Mouse (Mus musculus) fat pad, adult 2 months (tissue): ENCODE measurements around the gene Son.
"Not testable (repeated sequence)": the region's sequence is repeated elsewhere in the genome, so short reads cannot be mapped to it uniquely, and the experiment has no call there.

Experiments
- DNase-seq: peaks from one replicate; pipeline ENCODE4 v3.0.0-alpha.2; 2011; ENCODE audit warnings: low read depth, low spot score; ENCODE audit errors: extremely low read depth

The Son gene

GRCm38 (mm10) chr16:91633641-91634040 is 13.7 kb upstream of the Son start:
- no peak for DNase-seq

- no peak for DNase-seq
Measured at GRCm38 (mm10) chr16:91639161-91639560, 8.1 kb upstream of the Son start.

- peak; percentile 63 for DNase-seq
Measured at GRCm38 (mm10) chr16:91639636-91640035, 7.7 kb upstream of the Son start.

- no peak for DNase-seq
Measured at GRCm38 (mm10) chr16:91640171-91640570, 7.1 kb upstream of the Son start.

GRCm38 (mm10) chr16:91644901-91645300 is 2.4 kb upstream of the Son start:
- DNase-seq, result no peak

GRCm38 (mm10) chr16:91645420-91645819 is 1.9 kb upstream of the Son start:
- DNase-seq, result not testable (repeated sequence)

GRCm38 (mm10) chr16:91645995-91646602 is 1.2 kb upstream of the Son start:
- no peak for DNase-seq

- no peak for DNase-seq
Measured at GRCm38 (mm10) chr16:91646681-91647419, 456 bp upstream of the Son start, which contains the start of gene Gart. Gart (minus strand) TSS chr16:91646952.

- no peak for DNase-seq
Measured at GRCm38 (mm10) chr16:91648220-91648550, 879 bp downstream of the Son start.

GRCm38 (mm10) chr16:91649246-91649645 is 1.9 kb downstream of the Son start:
- DNase-seq, result no peak

- DNase-seq, result no peak
Measured at GRCm38 (mm10) chr16:91649781-91650180, 2.5 kb downstream of the Son start.

GRCm38 (mm10) chr16:91652191-91652590 is 4.9 kb downstream of the Son start:
- DNase-seq, result no peak

GRCm38 (mm10) chr16:91655285-91655684 is 8.0 kb downstream of the Son start:
- DNase-seq, result no peak

- no peak for DNase-seq
Measured at GRCm38 (mm10) chr16:91657285-91657684, 10.0 kb downstream of the Son start.

GRCm38 (mm10) chr16:91658471-91658870 is 11.2 kb downstream of the Son start:
- no peak for DNase-seq

- DNase-seq, result no peak
Measured at GRCm38 (mm10) chr16:91659798-91660197, 12.5 kb downstream of the Son start.

GRCm38 (mm10) chr16:91661397-91661796 is 14.1 kb downstream of the Son start:
- no peak for DNase-seq

- no peak for DNase-seq
Measured at GRCm38 (mm10) chr16:91662336-91662735, 15.0 kb downstream of the Son start.

- DNase-seq, result no peak
Measured at GRCm38 (mm10) chr16:91663795-91664194, 16.5 kb downstream of the Son start.

- no peak for DNase-seq
Measured at GRCm38 (mm10) chr16:91674500-91674899, 27.2 kb downstream of the Son start.

- peak; percentile 52 for DNase-seq
Measured at GRCm38 (mm10) chr16:91678147-91678911, 31.0 kb downstream of the Son start.

- DNase-seq, result no peak
Measured at GRCm38 (mm10) chr16:91680656-91681055, 33.4 kb downstream of the Son start.
